Mouse (Mus musculus): ENCODE measurements around the gene S100a5.
A peak's percentile ranks its signal among the peaks of the same experiment; 100 is the strongest.

GRCm38 (mm10) chr3:90583893-90584292, 24.4 kb upstream of the S100a5 start:
- TF ChIP-seq POLR2A (IDR thresholded peaks at IDR 0.05; ENCODE audit: insufficient read depth, low read depth, low read length) (no peak), CTCF (IDR thresholded peaks at IDR 0.05) (peak; percentile 29)
